Comparison of ENCODE assay signal across 9 mouse cellular contexts in the genomic region with DNA sequence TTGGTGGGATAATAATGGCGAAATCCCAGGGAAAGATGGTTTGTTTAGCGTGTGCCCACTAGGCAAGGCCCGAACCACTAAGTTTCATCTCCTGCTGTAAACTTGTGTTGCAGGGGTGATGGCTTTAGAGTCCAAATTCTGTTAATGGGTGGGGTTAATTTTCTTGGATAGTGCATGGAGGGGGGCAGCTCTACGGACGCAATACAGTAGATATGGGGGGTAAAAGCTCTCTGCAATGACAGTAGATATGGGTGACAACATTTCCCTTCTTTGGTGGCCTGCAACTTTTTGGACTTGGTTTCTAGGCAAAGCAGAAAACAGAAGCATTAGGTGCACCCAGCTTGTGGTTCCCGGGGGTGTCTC. TPM values are rescaled to one million over a fixed set of nuclear protein-coding genes. Genes with fewer than 3 reads are reported as not detected.
DNase-seq lines count a peak whose midpoint lies in the region; ATAC-seq and TF ChIP-seq lines count a peak whose summit lies in the region.
"Had no signal": no experiment of that assay in that cellular context is flagged by ENCODE, and none has a peak within 500 bp of the region (broad histone marks: within the 10 kb centered on the region; RNA-seq: fewer than 3 reads in every experiment).

No protein-coding gene starts in this region.

- no peaks in the 10 kb centered on the region for H3K9me3 ChIP-seq in embryonic facial prominence, embryonic 14.5 days (ENCODE audit: control insufficient read depth, low read length)
- H3K9me3 ChIP-seq in intestine, embryonic 16.5 days (ENCODE audit: control insufficient read depth, low read length): no peaks in the 10 kb centered on the region
- H3K9me3 ChIP-seq in neural tube, embryonic 13.5 days: no peaks in the 10 kb centered on the region

- peak overlapping the region; percentile 97 for H3K4me2 ChIP-seq in embryonic facial prominence, embryonic 14.5 days (ENCODE audit: low read depth, low read length)
- H3K4me2 ChIP-seq in intestine, embryonic 16.5 days (ENCODE audit: low read depth, low read length): peak overlapping the region; percentile 76
- peak overlapping the region; percentile 90 for H3K4me2 ChIP-seq in neural tube, embryonic 13.5 days

- no peak for DNase-seq in lung, adult 2 months
- DNase-seq in lung, postnatal 4 days: no peak
- no peak for DNase-seq in embryonic facial prominence, embryonic 14.5 days (ENCODE audit: low spot score)
- DNase-seq in layer of hippocampus, adult 11-12 months (ENCODE audit: low spot score): no peak
- DNase-seq in right cerebral cortex, postnatal 4 days: no peak
- no peak for DNase-seq in left cerebral cortex, postnatal 10 days (ENCODE audit: extremely low spot score in 1 of 2, low spot score in 2 of 2)

- H3K27ac ChIP-seq in embryonic facial prominence, embryonic 14.5 days (replicated peaks; ENCODE audit: low read depth, low read length): peak overlapping the region; percentile 24; the same call in 1 of the 2 replicates
- peak overlapping the region; percentile 74; the same call in 1 of the 2 replicates for H3K27ac ChIP-seq in intestine, embryonic 16.5 days (ENCODE audit: low read length)
- H3K27ac ChIP-seq in neural tube, embryonic 13.5 days (replicated peaks): peak overlapping the region; percentile 91

- no peaks in the 10 kb centered on the region; the same call in 1 of the 2 replicates for H3K4me1 ChIP-seq in lung, adult 2 months (ENCODE audit: control insufficient read depth, insufficient read depth, low read length)
- peaks cover 5% of the 10 kb centered on the region for H3K4me1 ChIP-seq in embryonic facial prominence, embryonic 14.5 days (ENCODE audit: control insufficient read depth, insufficient read depth, low read length)
- peaks cover 11% of the 10 kb centered on the region for H3K4me1 ChIP-seq in intestine, embryonic 16.5 days (ENCODE audit: control insufficient read depth, insufficient read depth, low read length)
- H3K4me1 ChIP-seq in neural tube, embryonic 13.5 days (replicated peaks): peaks cover 35% of the 10 kb centered on the region

- peak overlapping the region; percentile 73 for H3K4me3 ChIP-seq in lung, adult 2 months (replicated peaks; ENCODE audit: extremely low read depth, low read depth, low read length)
- H3K4me3 ChIP-seq in embryonic facial prominence, embryonic 14.5 days (ENCODE audit: low read depth, low read length): peak overlapping the region; percentile 66
- peak overlapping the region; percentile 68 for H3K4me3 ChIP-seq in intestine, embryonic 16.5 days (ENCODE audit: low read length)
- H3K4me3 ChIP-seq in neural tube, embryonic 13.5 days: peak overlapping the region; percentile 78

- peak overlapping the region; percentile 92 for H3K9ac ChIP-seq in embryonic facial prominence, embryonic 14.5 days (ENCODE audit: low read depth, low read length)
- peak overlapping the region; percentile 86 for H3K9ac ChIP-seq in intestine, embryonic 16.5 days (ENCODE audit: low read depth, low read length)
- H3K9ac ChIP-seq in neural tube, embryonic 13.5 days: peak overlapping the region; percentile 85

- peaks cover 18% of the 10 kb centered on the region for H3K27me3 ChIP-seq in embryonic facial prominence, embryonic 14.5 days (replicated peaks; ENCODE audit: control insufficient read depth, insufficient read depth, low read length)
- 0 out of 2 replicates have a peak, but pooled peaks cover 8% of the 10 kb centered on the region for H3K27me3 ChIP-seq in intestine, embryonic 16.5 days (replicated peaks; ENCODE audit: control insufficient read depth, insufficient read depth, low read length)
- peaks cover 45% of the 10 kb centered on the region for H3K27me3 ChIP-seq in neural tube, embryonic 13.5 days

- ATAC-seq in embryonic facial prominence, embryonic 14.5 days (ENCODE audit: low read depth): no peak
- no peak for ATAC-seq in intestine, embryonic 16.5 days
- no peak for ATAC-seq in neural tube, embryonic 13.5 days (ENCODE audit: low read depth)

- no peaks in the 10 kb centered on the region for H3K36me3 ChIP-seq in embryonic facial prominence, embryonic 14.5 days (ENCODE audit: control insufficient read depth, insufficient read depth, low read length)
- no peaks in the 10 kb centered on the region for H3K36me3 ChIP-seq in intestine, embryonic 16.5 days (ENCODE audit: control insufficient read depth, insufficient read depth, low read length)
- peaks cover under 1% of the 10 kb centered on the region; the same call in 1 of the 2 replicates for H3K36me3 ChIP-seq in neural tube, embryonic 13.5 days

- intact Hi-C loops in left cerebral cortex, postnatal 10 days (cut with DNase I): loop anchor here (5.0 kb wide), 1 partner anchor 255 kb away; no protein-coding TSS in a partner anchor

- TF ChIP-seq POLR2A in lung, adult 2 months (IDR thresholded peaks at IDR 0.05; ENCODE audit: borderline replicate concordance, extremely low read depth, low read depth, low read length): no peak

- 53% methylated on average over 6 of the region's 6 CpGs for WGBS in lung, adult 2 months
- WGBS in embryonic facial prominence, embryonic 14.5 days: 63% methylated on average over 6 of the region's 6 CpGs
- 60% methylated on average over 6 of the region's 6 CpGs for WGBS in intestine, embryonic 16.5 days
- WGBS in neural tube, embryonic 13.5 days: 71% methylated on average over 6 of the region's 6 CpGs

- TF ChIP-seq CTCF in lung, adult 2 months (IDR thresholded peaks at IDR 0.05; ENCODE audit: insufficient read depth, low read length): no peak

RNA-seq across cellular contexts. Expression of gene Acot7, which starts 0.8 kb away (rescaled TPM):
- 118 and 125 TPM in 2 replicates for polyA plus RNA-seq in lung, adult 2 months (2012; rRNA removed)
- polyA plus RNA-seq in embryonic facial prominence, embryonic 14.5 days (2014; fragmentation: Nextera tagmentation; extraction: Ambion mirVana): 70.1 and 71.8 TPM in 2 replicates
- 49.4 and 52.5 TPM in 2 replicates for polyA plus RNA-seq in intestine, embryonic 16.5 days (2015; fragmentation: Nextera tagmentation; extraction: Ambion mirVana)
- 316 and 346 TPM in 2 replicates for polyA plus RNA-seq in neural tube, embryonic 13.5 days (2015; fragmentation: Nextera tagmentation; extraction: Ambion mirVana)
- total RNA-seq in left cerebral cortex, postnatal 10 days (2021): 100 to 1,000 TPM; 415 to 420 TPM

RNA-seq across cellular contexts. Expression of gene Hes2, which starts 18.5 kb away (rescaled TPM):
- polyA plus RNA-seq in lung, adult 2 months (2012; rRNA removed): 5.4 and 6.2 TPM in 2 replicates
- 0.25 and 0.43 TPM in 2 replicates for polyA plus RNA-seq in embryonic facial prominence, embryonic 14.5 days (2014; fragmentation: Nextera tagmentation; extraction: Ambion mirVana)
- polyA plus RNA-seq in intestine, embryonic 16.5 days (2015; fragmentation: Nextera tagmentation; extraction: Ambion mirVana): 0.68 and 0.98 TPM in 2 replicates
- polyA plus RNA-seq in neural tube, embryonic 13.5 days (2015; fragmentation: Nextera tagmentation; extraction: Ambion mirVana): 0.13 and 0.15 TPM in 2 replicates
- not detected for total RNA-seq in left cerebral cortex, postnatal 10 days (2021)
- total RNA-seq: adrenal gland, adult 2 months had no signal
- polyA plus RNA-seq: adrenal gland, adult 2 months had no signal

RNA-seq across cellular contexts. Expression of gene Espn, which starts 25.0 kb away (rescaled TPM):
- polyA plus RNA-seq in lung, adult 2 months (2012; rRNA removed): 9.8 and 16.3 TPM in 2 replicates
- polyA plus RNA-seq in embryonic facial prominence, embryonic 14.5 days (2014; fragmentation: Nextera tagmentation; extraction: Ambion mirVana): 4.2 and 4.4 TPM in 2 replicates
- 31.6 and 39.5 TPM in 2 replicates for polyA plus RNA-seq in intestine, embryonic 16.5 days (2015; fragmentation: Nextera tagmentation; extraction: Ambion mirVana)
- polyA plus RNA-seq in neural tube, embryonic 13.5 days (2015; fragmentation: Nextera tagmentation; extraction: Ambion mirVana): 0.21 and 0.51 TPM in 2 replicates
- total RNA-seq in left cerebral cortex, postnatal 10 days (2021): under 1 TPM; 0.32 to 0.41 TPM

Comparison
In these comparisons a context has a peak if more than half of its experiments do, and no peak if none do; other contexts are left out.
1. H3K27ac ChIP-seq: peak in every context shown above with its lines; median percentile 91 in neural tube, embryonic 13.5 days; 74 in intestine, embryonic 16.5 days; 24 in embryonic facial prominence, embryonic 14.5 days.